Mouse (Mus musculus): ENCODE measurements around the gene Tns3. TPM values are rescaled to one million over a fixed set of nuclear protein-coding genes. Genes with fewer than 3 reads are reported as not detected.

Tns3 gene
- total RNA-seq, 2 experiments from 2014 or later: 3.7 to 4.8 TPM

DNA sequence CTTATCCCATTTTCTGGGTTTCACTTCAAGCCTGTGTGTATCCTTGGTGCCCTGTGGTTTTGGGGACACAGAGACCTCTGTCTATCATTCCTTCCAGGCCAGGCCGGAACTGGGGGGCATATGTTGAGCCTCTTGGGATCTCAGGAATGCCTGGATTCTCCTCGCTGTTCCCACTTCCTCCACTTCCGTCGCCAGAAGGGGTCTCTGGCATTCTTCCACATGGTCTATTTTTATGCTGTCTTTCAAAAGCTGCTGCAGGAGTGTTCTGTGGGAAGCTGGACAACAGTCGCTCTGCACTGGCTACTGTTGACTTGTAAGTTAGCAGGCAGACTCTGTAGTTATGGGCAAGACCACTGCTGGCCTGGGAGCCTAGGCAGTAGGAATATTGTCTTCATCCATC lies 206.4 kb downstream of the Tns3 start:
- ATAC-seq (replicated peaks; ENCODE audit: low FRiP score, poor library complexity, severe bottlenecking): no peak

GRCm38 (mm10) chr11:8456586-8457285 lies 207.6 kb downstream of the Tns3 start:
- ATAC-seq (replicated peaks; ENCODE audit: low FRiP score, poor library complexity, severe bottlenecking): no peak

DNA sequence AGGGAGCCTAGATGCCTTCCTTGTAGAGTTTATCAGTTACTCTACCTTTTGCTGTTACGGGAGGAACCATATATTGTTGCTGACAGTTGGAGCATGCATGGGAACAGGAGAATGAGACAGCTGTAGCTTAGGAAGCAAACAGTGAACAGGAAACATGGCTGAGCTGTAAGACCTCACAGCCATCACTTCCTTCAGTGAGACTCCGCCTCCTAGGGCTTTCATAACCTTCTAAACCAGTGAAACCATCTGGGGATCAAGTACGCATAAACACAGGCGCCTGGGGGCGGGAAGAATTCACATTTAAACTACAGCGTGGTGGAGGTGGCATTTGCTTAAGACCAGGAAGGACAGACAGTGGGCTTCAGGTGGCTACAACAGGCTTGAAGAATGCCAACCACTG lies 208.7 kb downstream of the Tns3 start:
- no peak for ATAC-seq (replicated peaks; ENCODE audit: low FRiP score, poor library complexity, severe bottlenecking)

DNA sequence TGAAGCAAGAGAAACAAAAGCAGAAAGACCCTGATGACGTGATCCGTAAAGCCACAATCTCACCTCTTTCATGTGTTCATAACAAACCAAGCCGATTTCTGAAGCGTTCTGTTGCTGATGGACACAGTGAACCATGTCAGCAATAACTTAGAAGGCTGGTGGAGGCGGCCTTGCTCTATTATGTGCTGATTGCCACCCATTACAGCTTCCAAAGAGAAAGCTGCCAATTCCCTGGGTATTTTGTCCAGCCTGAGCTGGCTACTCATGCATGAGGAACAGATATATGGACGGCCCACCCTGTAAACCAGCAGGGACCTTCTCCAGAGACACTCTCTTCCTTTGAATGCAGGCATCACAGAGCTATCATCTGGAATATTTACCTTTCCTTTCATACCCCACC lies 211.1 kb downstream of the Tns3 start:
- ATAC-seq (replicated peaks; ENCODE audit: low FRiP score, poor library complexity, severe bottlenecking): no peak

GRCm38 (mm10) chr11:8451597-8452201 lies 212.6 kb downstream of the Tns3 start:
- no peak for ATAC-seq (replicated peaks; ENCODE audit: low FRiP score, poor library complexity, severe bottlenecking)

DNA sequence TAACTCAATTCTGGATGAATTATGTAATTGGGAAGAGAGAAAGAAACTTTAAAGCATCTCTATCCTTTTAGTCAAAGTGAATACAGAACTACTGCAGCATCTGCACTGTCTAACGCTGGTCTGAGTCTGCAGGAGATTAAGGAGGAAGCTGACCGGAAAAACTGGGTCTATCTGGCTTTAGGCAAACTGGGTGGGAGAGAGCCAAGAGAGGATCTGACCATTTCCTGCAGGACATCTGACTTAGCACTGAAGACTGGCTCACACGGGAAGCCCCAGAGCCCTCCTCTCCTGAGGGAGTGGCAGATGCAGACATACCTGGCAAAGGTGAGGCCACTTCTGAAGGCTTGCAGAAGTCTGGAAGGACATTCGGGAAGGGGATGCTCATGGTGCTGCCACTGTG lies 213.8 kb downstream of the Tns3 start:
- ATAC-seq (replicated peaks; ENCODE audit: low FRiP score, poor library complexity, severe bottlenecking): no peak

DNA sequence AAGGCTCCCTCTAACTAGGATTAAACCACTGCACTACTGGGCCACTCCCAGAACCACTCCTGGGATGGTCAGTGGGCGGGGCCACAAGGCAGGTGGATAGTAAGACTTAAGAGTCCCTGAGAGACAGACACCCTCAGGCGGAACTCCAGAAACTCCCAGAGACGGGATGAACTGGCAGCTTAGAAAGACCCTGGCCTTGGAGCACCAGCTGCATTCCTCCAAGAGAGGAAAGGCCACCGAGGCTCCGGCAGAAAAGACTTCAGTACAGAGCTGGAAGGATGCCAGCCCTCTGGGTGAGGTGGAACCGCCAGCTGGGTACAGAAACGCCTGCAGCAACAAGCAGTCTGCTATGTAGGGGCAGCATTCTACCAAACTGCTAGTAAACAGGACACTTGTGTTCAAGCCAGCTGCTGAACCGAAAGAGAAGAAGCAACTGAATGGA lies 218.4 kb downstream of the Tns3 start:
- no peak for ATAC-seq (replicated peaks; ENCODE audit: low FRiP score, poor library complexity, severe bottlenecking)

- ATAC-seq (replicated peaks; ENCODE audit: low FRiP score, poor library complexity, severe bottlenecking): no peak
These were observed 219.4 kb downstream of the Tns3 start for GRCm38 (mm10) chr11:8444759-8445422.

DNA sequence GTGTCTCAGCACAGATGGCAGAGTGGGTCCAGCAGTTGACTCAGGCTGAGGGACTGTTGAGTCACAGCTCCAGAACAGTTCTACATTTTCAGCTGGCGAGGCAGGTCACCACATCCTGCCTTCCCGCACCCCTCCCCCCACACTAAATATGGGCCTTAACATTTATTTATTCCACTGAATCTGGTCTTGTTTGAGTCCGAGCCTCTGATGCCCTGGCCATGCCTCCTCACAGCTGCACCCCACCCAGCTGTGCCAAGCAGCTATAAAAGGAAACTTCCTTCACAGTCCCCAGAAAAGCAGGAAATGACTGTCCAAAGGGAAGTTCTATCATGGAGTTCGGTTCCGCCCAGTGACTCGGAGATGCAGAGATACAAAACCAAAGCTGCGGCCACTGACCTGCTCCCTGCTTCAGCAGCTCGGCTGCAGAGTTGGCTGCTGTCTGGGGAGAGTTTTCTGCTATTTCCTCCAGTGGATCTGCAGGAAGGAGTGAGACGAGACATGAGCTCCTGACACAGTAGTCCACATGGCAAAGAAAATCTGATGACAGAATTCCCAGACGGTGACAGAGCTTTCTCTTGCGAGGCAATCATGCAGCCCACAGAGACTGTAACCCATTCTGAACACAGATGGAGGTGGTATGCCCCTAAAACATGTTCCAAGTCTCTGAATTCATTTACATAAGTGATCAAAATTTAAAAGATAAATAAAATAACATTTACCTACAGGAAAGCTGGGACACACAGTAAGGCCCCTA lies 220.6 kb downstream of the Tns3 start:
- ATAC-seq (replicated peaks; ENCODE audit: low FRiP score, poor library complexity, severe bottlenecking): no peak

DNA sequence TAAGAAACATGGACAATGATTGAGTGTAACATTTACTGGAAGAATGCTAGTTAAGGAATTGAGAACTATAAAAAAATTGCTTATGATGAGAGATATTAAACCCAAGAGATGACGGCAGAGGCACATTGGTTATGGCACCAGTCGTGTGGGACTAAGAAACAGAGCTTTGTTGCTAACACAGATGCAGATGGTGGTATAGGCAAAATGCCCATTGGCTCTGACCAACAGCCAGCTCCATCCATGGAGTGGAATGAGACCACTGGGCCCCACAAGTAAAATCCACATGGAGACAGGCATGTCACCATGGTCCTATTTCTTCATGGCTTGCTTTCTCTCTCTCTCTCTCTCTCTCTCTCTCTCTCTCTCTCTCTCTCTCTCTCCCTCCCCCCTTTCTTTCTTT lies 223.6 kb downstream of the Tns3 start:
- ATAC-seq (replicated peaks; ENCODE audit: low FRiP score, poor library complexity, severe bottlenecking): no peak

GRCm38 (mm10) chr11:8440221-8440620 lies 224.1 kb downstream of the Tns3 start:
- no peak for ATAC-seq (replicated peaks; ENCODE audit: low FRiP score, poor library complexity, severe bottlenecking)

DNA sequence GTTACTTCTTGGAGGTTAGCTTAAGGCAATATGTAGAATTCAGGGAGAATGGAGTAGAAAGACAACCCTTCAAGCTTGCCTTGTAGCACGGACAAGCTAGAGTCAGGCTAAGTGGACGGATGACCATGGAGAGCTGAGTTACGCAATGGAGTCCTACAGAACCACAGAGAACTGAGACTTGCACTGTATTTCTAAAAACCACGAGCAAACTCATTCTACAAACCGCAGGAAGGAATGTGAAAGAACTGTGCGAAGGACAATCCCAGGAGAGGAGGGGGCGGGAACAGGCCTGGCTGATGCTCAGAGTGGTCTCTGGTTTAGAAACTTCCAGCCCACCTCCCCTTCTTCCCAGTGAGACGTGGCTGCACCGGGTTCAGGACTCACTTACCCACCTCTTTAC lies 225.3 kb downstream of the Tns3 start:
- ATAC-seq (replicated peaks; ENCODE audit: low FRiP score, poor library complexity, severe bottlenecking): no peak

DNA sequence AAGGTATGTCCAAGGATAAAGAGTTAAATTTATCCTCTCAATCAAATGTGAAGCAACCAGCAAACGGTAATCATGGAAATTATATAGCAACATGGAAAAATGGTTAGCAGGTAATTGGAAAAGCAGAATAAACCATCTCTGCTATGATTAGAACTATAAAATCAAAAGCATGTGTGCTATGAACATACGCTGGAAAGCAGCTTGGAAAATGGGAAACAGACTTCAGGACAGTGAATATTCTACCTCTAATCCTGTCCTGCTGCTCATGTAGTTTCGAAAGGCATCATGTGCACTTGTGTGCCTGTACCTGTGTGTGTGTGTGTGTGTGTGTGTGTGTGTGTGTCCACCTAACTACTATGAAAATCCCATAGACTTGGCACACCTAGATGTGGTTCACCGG lies 226.1 kb downstream of the Tns3 start:
- no peak for ATAC-seq (replicated peaks; ENCODE audit: low FRiP score, poor library complexity, severe bottlenecking)

GRCm38 (mm10) chr11:8435101-8435500 lies 229.2 kb downstream of the Tns3 start:
- ATAC-seq (replicated peaks; ENCODE audit: low FRiP score, poor library complexity, severe bottlenecking): no peak

DNA sequence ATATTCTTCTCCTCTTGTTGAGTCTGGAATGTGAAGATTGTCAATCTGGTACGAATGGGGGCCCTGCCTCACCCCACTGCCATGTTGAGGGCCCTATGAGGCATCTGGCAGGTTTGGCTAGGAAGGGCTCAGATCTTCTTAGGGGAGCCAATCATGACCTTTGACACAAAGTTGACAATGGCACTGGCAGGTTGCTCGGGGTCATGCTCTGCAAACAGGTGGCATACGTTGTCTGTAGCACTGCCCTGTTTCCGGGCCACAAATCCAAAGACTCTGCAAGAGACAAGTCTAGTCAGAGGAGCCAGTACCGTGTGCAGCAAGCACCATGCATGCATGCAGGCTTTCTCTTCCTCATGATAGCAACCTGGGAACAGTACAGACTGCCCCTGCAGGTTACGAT lies 230.0 kb downstream of the Tns3 start:
- ATAC-seq (replicated peaks; ENCODE audit: low FRiP score, poor library complexity, severe bottlenecking): no peak

- no peak for ATAC-seq (replicated peaks; ENCODE audit: low FRiP score, poor library complexity, severe bottlenecking)
These were observed 230.9 kb downstream of the Tns3 start for GRCm38 (mm10) chr11:8433443-8433842.

DNA sequence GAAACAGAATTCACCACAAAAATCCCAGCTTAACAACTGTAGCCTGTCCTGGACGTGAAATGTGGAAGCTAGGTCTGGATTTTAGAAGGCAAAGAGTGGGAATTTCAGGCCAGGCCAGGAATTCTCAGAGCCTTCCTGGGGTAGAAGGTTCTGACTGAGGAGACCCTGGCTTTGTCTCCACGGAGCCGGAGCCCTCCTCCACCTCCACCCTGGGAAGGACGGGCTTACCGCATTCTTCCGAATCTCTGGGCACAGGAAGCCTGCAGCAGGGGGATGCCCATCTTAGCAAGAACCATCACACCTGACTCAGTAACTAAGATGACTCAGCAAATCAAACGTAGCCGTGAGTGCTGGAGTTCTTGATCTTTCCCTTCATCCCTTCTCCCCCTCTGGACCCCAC lies 231.4 kb downstream of the Tns3 start:
- no peak for ATAC-seq (replicated peaks; ENCODE audit: low FRiP score, poor library complexity, severe bottlenecking)

DNA sequence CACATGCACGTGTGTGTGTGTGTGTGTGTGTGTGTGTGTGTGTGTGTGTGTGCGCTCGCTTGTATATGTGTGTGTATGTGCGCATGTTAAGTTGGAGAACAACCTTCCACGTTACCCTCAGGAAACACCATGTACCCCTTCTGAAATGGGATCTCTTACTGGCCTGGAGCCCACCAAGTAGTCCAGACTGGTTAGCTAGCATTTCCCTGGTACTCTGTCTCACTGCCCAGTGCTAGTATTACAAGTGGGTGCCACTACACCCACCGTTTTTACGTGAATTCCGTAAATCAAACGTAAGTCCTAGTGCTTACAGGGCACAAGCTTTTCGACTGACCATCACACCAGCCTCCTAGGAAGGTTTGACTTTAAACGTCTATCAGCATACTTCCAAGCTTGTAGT lies 236.7 kb downstream of the Tns3 start:
- ATAC-seq (replicated peaks; ENCODE audit: low FRiP score, poor library complexity, severe bottlenecking): no peak

DNA sequence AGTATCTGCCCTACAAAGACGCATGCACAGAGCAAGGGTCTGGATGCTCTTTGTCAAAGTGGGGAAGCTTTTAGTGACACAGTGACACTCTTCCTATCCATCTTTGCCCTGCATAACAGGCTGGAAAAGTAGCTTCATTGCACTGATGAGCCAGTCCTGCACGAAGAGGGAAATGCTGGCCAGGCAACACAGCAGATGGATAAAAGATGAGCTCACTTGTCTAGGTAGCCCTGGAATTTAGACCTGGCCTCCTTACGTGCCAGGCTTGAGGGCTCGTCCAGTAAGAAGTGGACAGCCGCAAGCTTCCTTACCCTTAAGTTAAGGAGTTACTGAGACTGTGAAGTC lies 239.1 kb downstream of the Tns3 start:
- no peak for ATAC-seq (replicated peaks; ENCODE audit: low FRiP score, poor library complexity, severe bottlenecking)

DNA sequence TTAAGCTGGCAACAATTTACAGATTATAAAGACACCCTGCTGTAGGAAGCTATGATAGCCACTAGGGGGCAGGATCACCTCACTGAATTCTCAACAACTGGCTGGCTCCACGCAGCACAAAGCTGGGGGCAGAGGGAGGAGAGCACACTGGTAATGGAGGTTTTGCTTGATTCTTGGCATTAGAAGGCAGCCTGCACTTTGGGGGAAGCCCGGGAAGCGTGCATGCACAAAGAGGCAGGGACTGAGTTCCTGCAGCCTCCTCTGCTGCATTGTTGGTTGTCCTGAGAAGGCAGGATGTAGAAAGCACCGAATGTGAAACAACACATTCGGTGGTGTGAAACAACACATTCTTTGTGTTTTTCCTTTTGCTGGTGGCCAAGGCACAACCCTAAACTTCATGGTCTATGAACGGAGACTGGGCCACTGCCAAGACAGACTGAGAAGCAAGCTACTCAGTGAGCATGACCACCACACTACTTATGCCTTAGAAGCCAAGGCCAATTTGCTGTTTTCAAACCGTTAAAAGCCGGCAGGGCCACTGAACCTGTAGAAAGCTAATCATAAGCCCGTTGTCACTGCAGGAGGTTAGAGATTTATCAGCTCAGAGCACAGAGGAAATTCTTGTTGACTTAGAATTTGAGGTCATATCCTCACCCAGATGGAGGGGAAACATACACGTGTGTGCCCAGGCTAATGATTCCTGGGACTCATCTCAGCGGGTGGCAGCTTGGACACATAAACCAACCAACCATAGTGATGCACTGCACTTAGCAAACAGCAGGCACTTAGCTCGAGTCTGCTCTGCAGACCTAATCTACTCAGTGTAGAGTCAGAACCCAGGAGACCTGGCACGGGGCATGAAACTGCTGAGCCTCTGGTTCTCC lies 239.8 kb downstream of the Tns3 start:
- ATAC-seq (replicated peaks; ENCODE audit: low FRiP score, poor library complexity, severe bottlenecking): peak; percentile 74; the same call in 1 of the 2 replicates

Measured in erythroblast, adult 5-6 weeks (primary cell).